Mouse (Mus musculus) heart, embryonic 16.5 days (tissue): ENCODE data around the gene Abr. TPM values are rescaled to one million over a fixed set of nuclear protein-coding genes. Genes with fewer than 3 reads are reported as not detected.

ENCODE experiments used
- ATAC-seq: fragments of 200-750 bp; cut with Nextera tagmentation; replicated peaks from 2 replicates; pipeline ENCODE4 v1.8.0; 2017; ENCODE audit warnings: moderate number of reproducible peaks; ENCODE audit not compliant: insufficient read depth, low FRiP score; ENCODE audit errors: extremely low read depth
- H3K27ac ChIP-seq: fragments of 300-500 bp; sonication (generic); 2 replicates; pipeline ENCODE4 v1.5.1; 2014; ENCODE audit warnings: mild to moderate bottlenecking, low read length, control low read depth, moderate library complexity
- H3K27me3 ChIP-seq: fragments of 300-500 bp; sonication (generic); 2 replicates; pipeline ENCODE4 v1.6.1; 2014; ENCODE audit warnings: low read length, mixed read lengths; ENCODE audit not compliant: control insufficient read depth, insufficient read depth
- H3K36me3 ChIP-seq: fragments of 300-500 bp; sonication (generic); 2 replicates; pipeline ENCODE4 v1.6.1; 2014; ENCODE audit not compliant: control insufficient read depth, insufficient read depth
- H3K4me1 ChIP-seq: fragments of 300-500 bp; sonication (generic); 2 replicates; pipeline ENCODE4 v1.6.1; 2014; ENCODE audit warnings: low read length, mixed read lengths; ENCODE audit not compliant: control insufficient read depth, insufficient read depth
- H3K4me2 ChIP-seq: fragments of 300-500 bp; sonication (generic); 2 replicates; pipeline ENCODE4 v1.6.1; 2014; ENCODE audit warnings: low read depth, mild to moderate bottlenecking, control low read depth, low read length
- H3K4me3 ChIP-seq: fragments of 300-500 bp; sonication (generic); 2 replicates; pipeline ENCODE4 v1.5.1; 2014; ENCODE audit warnings: mild to moderate bottlenecking, control low read depth, low read length
- H3K9ac ChIP-seq: fragments of 300-500 bp; sonication (generic); 2 replicates; pipeline ENCODE4 v1.6.1; 2014; ENCODE audit warnings: low read length, control low read depth
- H3K9me3 ChIP-seq: fragments of 300-500 bp; sonication (generic); replicated peaks from 2 replicates; pipeline ENCODE4 v1.6.1; 2016; ENCODE audit warnings: low read length; ENCODE audit not compliant: control insufficient read depth
- WGBS: fragments of 180-500 bp; shearing (Covaris S2); extraction: QIAGEN DNeasy Blood & Tissue Kit; methylation state at CpG from one replicate; pipeline ENCODE4 v1.1.7; 2014; 5-methylcytosine and 5-hydroxymethylcytosine counted together
- polyA plus RNA-seq: library from polyadenylated mRNA; unstranded; fragments of >200 nt; fragmentation: Nextera tagmentation; extraction: Ambion mirVana; gene quantifications from 2 replicates; pipeline ENCODE4 v1.2.1, GENCODE M21; 2015

Gene Abr
- 21.0 and 22.9 TPM in 2 replicates for polyA plus RNA-seq

- Histone ChIP-seq H3K4me2 (peak within 1 kb of the TSS; percentile 98), H3K36me3 (no peaks in the 10 kb centered on the region), H3K9ac (peak within 1 kb of the TSS; percentile 71), H3K27ac (no peak within 1 kb of the TSS), H3K4me1 (peaks cover 2% of the 10 kb centered on the region; the same call in 1 of the 2 replicates), H3K9me3 (no peaks in the 10 kb centered on the region), H3K4me3 (peak within 1 kb of the TSS; percentile 63), H3K27me3 (peaks cover 11% of the 10 kb centered on the region)
- under 1% methylated on average over 31 of the region's 31 CpGs for WGBS
- no peak for ATAC-seq
Measured at GRCm38 (mm10) chr11:76622152-76622565, at the start of gene Abr. TSS of gene Abr (minus strand) at chr11:76622314.

- Histone ChIP-seq H3K4me1 (peaks cover 8% of the 10 kb centered on the region), H3K4me2 (no peak overlapping the region), H3K27me3 (peaks cover 69% of the 10 kb centered on the region), H3K9me3 (no peaks in the 10 kb centered on the region), H3K27ac (no peak overlapping the region), H3K9ac (no peak overlapping the region), H3K36me3 (no peaks in the 10 kb centered on the region), H3K4me3 (no peak overlapping the region)
- ATAC-seq, result no peak
- WGBS, result 22% methylated on average over 4 of the region's 4 CpGs
Measured at GRCm38 (mm10) chr11:76667807-76668206, 45.7 kb upstream of the Abr start.

DNA sequence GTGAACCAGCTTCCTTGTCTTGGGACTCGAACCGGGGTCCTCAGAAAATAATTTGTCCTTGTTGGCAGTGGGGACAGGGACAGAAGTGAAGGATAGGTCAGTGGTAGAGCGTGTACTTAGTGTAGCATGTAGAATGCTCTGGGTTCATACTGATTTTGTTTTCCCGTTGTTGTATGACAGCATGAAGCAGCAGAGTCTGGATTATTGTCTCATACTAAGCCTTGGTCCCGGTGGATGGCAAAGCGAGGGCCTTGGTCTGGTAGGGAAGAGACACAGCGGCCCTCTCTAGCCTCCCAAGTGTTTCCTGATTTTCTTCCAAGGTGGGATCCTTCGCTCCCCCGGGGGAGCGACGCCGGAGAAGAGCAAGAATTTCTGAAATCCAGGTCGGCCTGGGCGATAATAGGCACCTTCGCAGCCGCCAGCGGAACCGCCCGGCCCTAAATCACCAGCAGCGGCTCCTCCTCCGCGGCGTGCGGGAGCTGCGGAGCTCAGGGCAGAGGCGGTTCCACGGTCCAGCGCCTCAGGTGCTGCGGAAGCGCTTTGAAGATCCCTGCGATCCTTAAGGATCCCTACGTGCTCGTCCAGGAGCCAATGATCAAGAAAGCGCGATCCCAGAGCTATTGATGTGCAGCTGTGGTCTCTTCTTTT lies 44.0 kb upstream of the Abr start:
- no peak for ATAC-seq
- Histone ChIP-seq H3K9me3 (no peaks in the 10 kb centered on the region), H3K9ac (peak overlapping the region; percentile 33), H3K27me3 (peaks cover 52% of the 10 kb centered on the region), H3K4me1 (peaks cover 4% of the 10 kb centered on the region), H3K4me3 (peak overlapping the region; percentile 44), H3K27ac (no peak overlapping the region), H3K36me3 (no peaks in the 10 kb centered on the region), H3K4me2 (peak overlapping the region; percentile 65)
- 8% methylated on average over 35 of the region's 35 CpGs for WGBS

- Histone ChIP-seq H3K4me2 (no peak overlapping the region), H3K36me3 (no peaks in the 10 kb centered on the region), H3K4me1 (peaks cover 4% of the 10 kb centered on the region), H3K9me3 (no peaks in the 10 kb centered on the region), H3K4me3 (no peak overlapping the region), H3K27me3 (peaks cover 30% of the 10 kb centered on the region), H3K27ac (no peak overlapping the region), H3K9ac (no peak overlapping the region)
- 57% methylated on average over 7 of the region's 7 CpGs for WGBS
- ATAC-seq, result no peak
Measured at GRCm38 (mm10) chr11:76661790-76662468, 39.8 kb upstream of the Abr start.

DNA sequence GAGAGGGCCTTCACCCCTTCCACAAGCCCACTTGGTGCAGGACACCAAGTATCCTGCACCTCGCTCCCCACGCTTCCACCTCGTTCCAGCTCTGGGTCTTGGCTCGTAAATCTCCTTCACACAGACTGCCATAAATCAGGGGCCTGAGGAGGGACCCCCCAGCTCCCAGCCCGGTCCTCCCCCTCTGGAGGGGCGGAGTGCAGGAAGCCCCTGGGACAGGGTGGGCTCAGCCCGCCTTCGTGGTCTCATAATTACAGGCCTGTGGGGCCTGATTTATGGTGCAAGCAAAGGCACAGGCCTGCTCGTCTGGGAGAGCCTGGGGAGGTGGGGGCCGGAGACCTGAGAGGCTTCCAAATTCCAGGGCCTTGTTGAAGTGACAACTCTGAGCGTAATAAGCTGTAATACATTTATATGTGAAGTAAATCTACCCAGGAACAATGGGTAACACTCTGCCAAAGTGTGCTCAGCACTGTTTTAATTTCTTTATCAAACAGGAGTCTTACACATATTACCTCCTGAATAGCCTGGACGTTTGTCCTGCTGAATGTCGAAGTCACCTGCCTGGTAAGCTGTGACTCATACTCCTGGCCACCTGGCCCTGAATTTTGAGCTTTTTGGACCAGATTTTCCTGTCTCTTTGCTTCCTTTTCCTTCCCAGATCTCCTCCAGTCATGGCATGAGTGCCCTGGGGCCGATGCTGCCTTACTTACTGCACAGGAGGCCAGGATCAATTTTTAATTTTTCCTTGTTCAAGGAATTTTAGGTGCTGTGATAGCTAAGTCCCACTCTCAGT lies 37.2 kb upstream of the Abr start:
- H3K36me3 ChIP-seq, result no peaks in the 10 kb centered on the region
- no peaks in the 10 kb centered on the region for H3K9me3 ChIP-seq
- H3K27me3 ChIP-seq, result peaks cover 4% of the 10 kb centered on the region; the same call in 1 of the 2 replicates
- no peak overlapping the region for H3K9ac ChIP-seq
- no peak overlapping the region for H3K4me3 ChIP-seq
- H3K27ac ChIP-seq, result no peak overlapping the region
- no peaks in the 10 kb centered on the region for H3K4me1 ChIP-seq
- 70% methylated on average over 14 of the region's 14 CpGs for WGBS
- ATAC-seq, result no peak
- H3K4me2 ChIP-seq, result no peak overlapping the region

DNA sequence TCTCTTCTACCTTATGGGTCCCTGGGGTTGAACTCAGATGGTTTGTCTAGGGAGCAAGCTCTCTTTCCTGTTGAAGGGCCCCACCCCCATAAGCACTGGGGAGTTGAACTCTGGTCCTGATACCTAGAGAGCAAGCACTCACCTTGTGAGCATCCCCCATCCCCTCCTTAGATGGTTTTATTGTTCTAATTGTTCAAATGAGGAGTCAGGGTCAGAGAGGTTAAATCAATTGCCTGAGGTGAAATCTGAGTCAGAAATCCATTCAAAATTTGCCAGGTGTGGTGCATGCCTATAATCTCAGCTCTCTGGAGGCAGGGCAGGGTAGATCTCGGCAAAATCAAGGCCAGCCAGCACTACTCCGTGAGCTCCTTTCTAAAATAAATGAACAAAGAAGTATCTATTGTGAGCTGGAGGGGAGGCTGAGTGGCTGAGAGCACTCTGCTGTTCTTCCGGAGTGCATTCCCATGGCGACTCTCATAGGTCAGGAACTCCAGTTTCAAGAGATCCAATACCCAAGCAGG lies 35.4 kb upstream of the Abr start:
- no peaks in the 10 kb centered on the region for H3K4me1 ChIP-seq
- no peaks in the 10 kb centered on the region for H3K27me3 ChIP-seq
- H3K27ac ChIP-seq, result no peak overlapping the region
- no peaks in the 10 kb centered on the region for H3K36me3 ChIP-seq
- H3K4me3 ChIP-seq, result no peak overlapping the region
- WGBS, result 47% methylated on average over 4 of the region's 4 CpGs
- ATAC-seq, result no peak
- H3K4me2 ChIP-seq, result no peak overlapping the region
- no peaks in the 10 kb centered on the region for H3K9me3 ChIP-seq
- no peak overlapping the region for H3K9ac ChIP-seq

DNA sequence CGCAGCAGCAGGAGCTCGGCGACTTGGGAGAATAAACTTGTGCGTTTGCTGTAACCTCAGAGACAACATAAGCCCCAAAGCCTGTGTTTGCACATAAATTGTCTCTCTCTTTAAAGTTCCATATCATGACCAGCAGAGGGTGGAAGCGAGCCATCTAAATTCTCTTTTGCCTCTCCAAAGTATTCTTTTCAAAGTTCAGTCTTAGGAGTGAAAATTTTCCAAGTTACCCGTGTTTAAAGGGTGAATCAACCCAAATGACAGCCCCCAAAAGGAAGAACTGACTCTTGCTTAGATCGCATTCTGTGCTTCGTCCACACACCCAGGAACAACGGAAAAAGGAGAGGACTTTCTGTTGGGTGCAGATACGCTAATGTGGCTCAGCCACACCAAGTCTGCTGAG lies 33.0 kb upstream of the Abr start:
- Histone ChIP-seq H3K4me1 (no peaks in the 10 kb centered on the region), H3K27ac (no peak overlapping the region), H3K9ac (no peak overlapping the region), H3K4me3 (peak overlapping the region; percentile 34), H3K4me2 (peak overlapping the region; percentile 55), H3K36me3 (no peaks in the 10 kb centered on the region), H3K9me3 (no peaks in the 10 kb centered on the region), H3K27me3 (no peaks in the 10 kb centered on the region)
- no peak for ATAC-seq
- WGBS, result 6% methylated on average over 10 of the region's 10 CpGs

- no peak for ATAC-seq
- Histone ChIP-seq H3K4me3 (no peak overlapping the region), H3K9me3 (no peaks in the 10 kb centered on the region), H3K27ac (no peak overlapping the region), H3K36me3 (no peaks in the 10 kb centered on the region), H3K27me3 (no peaks in the 10 kb centered on the region), H3K4me1 (peaks cover under 1% of the 10 kb centered on the region; the same call in 1 of the 2 replicates), H3K4me2 (no peak overlapping the region), H3K9ac (no peak overlapping the region)
- 59% methylated on average over 3 of the region's 3 CpGs for WGBS
Measured at GRCm38 (mm10) chr11:76652838-76653334, 30.8 kb upstream of the Abr start.
